Mouse (Mus musculus) heart, embryonic 13.5 days (tissue): ENCODE results near the gene Slc41a3. TPM values are rescaled to one million over a fixed set of nuclear protein-coding genes. Genes with fewer than 3 reads are reported as not detected.
"Not testable (repeated sequence)": the region's sequence is repeated elsewhere in the genome, so short reads cannot be mapped to it uniquely, and the experiment has no call there.

Experiments
- ATAC-seq: fragments of 200-750 bp; cut with Nextera tagmentation; 2 replicates; pipeline ENCODE4 v1.8.0; 2017; ENCODE audit warnings: moderate TSS enrichment; ENCODE audit not compliant: insufficient number of reproducible peaks, low FRiP score, low TSS enrichment; ENCODE audit errors: extremely low read depth
- H3K27ac ChIP-seq: fragments of 300-500 bp; sonication (generic); replicated peaks from 2 replicates; pipeline ENCODE4 v1.5.1; 2015; ENCODE audit warnings: moderate library complexity, mild to moderate bottlenecking, inconsistent platforms
- H3K27me3 ChIP-seq: fragments of 300-500 bp; sonication (generic); replicated peaks from 2 replicates; pipeline ENCODE4 v1.6.1; 2015; ENCODE audit warnings: mild to moderate bottlenecking, inconsistent platforms
- H3K36me3 ChIP-seq: fragments of 300-500 bp; sonication (generic); 2 replicates; pipeline ENCODE4 v1.6.1; 2015; ENCODE audit warnings: mild to moderate bottlenecking, inconsistent platforms
- H3K4me1 ChIP-seq: fragments of 300-500 bp; sonication (generic); 2 replicates; pipeline ENCODE4 v1.6.1; 2015; ENCODE audit warnings: inconsistent platforms
- H3K4me2 ChIP-seq: fragments of 300-500 bp; sonication (generic); 2 replicates; pipeline ENCODE4 v1.6.1; 2015; ENCODE audit warnings: inconsistent platforms, mild to moderate bottlenecking, moderate library complexity
- H3K4me3 ChIP-seq: fragments of 300-500 bp; sonication (generic); 2 replicates; pipeline ENCODE4 v1.5.1; 2015; ENCODE audit warnings: moderate library complexity, mild to moderate bottlenecking, inconsistent platforms
- H3K9ac ChIP-seq: fragments of 300-500 bp; sonication (generic); 2 replicates; pipeline ENCODE4 v1.6.1; 2015; ENCODE audit warnings: inconsistent platforms, mild to moderate bottlenecking, moderate library complexity
- H3K9me3 ChIP-seq: fragments of 300-500 bp; sonication (generic); 2 replicates; pipeline ENCODE4 v1.6.1; 2016; ENCODE audit warnings: inconsistent platforms
- WGBS: fragments of 180-500 bp; shearing (Covaris S2); methylation state at CpG from one replicate; pipeline ENCODE4 v1.1.7; 2015; ENCODE audit warnings: mixed read lengths; 5-methylcytosine and 5-hydroxymethylcytosine counted together
- polyA plus RNA-seq: library from polyadenylated mRNA; unstranded; fragments of >200 nt; fragmentation: Nextera tagmentation; extraction: Ambion mirVana; gene quantifications from 2 replicates; pipeline ENCODE4 v1.2.1, GENCODE M21; 2015

The Slc41a3 gene
- polyA plus RNA-seq, 1 experiment from 2014 or later = 12.1 TPM

DNA sequence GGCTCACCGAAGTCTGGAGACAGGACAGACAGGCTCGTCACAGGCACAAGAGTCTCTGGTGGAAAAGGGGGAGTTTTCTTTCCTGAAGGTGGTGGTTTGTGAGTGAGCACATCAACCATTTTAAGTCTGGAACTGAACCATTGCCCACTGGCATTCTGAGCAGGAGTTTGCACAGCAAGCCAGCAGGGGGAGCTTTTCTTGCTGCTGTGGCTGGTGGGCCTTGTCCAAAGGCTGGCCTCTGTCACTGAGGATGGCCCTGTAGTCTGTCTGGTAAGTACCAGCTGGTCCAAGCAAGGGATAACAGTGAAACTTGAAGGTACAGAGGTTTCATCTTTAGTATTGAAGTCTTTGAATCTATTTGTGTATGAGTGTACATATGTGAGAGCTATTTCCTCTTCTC, 49.2 kb downstream of the Slc41a3 start:
- WGBS = 43% methylated on average over 2 of the region's 2 CpGs
- no peak overlapping the region for H3K9ac ChIP-seq
- H3K27me3 ChIP-seq = no peaks in the 10 kb centered on the region
- 0 out of 2 replicates have a peak, but pooled peaks cover 6% of the 10 kb centered on the region for H3K4me1 ChIP-seq
- no peaks in the 10 kb centered on the region for H3K36me3 ChIP-seq
- H3K27ac ChIP-seq = no peak overlapping the region
- H3K4me3 ChIP-seq = no peak overlapping the region
- H3K9me3 ChIP-seq = no peaks in the 10 kb centered on the region
- ATAC-seq = no peak
- H3K4me2 ChIP-seq = no peak overlapping the region

DNA sequence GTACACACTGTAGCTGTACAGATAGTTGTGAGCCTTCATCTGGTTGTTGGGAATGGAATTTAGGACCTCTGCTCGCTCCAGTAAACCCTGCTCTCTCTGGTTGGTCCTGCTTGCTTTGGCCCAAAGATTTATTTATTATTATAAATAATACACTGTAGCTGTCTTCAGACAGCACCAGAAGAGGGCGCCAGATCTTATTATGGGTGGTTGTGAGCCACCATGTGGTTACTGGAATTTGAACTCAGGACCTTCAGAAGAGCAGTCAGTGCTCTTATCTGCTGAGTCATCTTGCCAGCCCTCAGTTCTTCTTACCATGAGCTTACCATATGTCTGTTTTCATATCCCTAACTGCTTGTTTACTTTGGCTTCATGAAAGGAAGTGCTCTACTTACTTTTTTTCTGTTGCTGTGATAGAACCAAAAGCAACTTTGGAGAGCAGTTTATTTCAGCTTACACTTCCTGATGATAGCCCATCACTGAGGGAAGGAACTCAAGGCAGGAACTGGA, 51.9 kb downstream of the Slc41a3 start:
- H3K4me3 ChIP-seq, H3K27ac ChIP-seq, H3K9ac ChIP-seq, H3K4me2 ChIP-seq, ATAC-seq, H3K9me3 ChIP-seq, H3K27me3 ChIP-seq: not testable (repeated sequence)
- peaks cover 13% of the 10 kb centered on the region for H3K36me3 ChIP-seq
- peaks cover 26% of the 10 kb centered on the region for H3K4me1 ChIP-seq
- 53% methylated on average over 2 of the region's 2 CpGs for WGBS

DNA sequence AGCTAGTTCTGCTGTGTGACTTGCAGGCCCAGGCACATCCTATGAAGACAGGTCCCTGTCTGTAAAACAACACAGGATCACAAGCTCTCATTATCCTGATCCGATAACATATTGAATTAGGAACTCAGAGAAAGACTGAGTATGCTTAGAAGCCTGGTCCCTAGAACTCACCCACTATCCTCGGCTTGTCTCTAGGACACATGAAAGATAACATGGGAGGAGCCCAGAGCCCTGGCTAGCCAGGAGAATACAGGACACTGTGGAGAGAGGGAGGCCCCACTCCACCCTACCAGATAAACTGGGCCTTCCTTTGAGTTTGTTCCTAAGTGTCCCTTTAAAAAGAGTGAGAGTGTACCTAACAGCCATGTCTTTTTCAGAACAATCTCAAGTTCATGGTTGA, 55.4 kb downstream of the Slc41a3 start:
- H3K4me1 ChIP-seq = peaks cover 34% of the 10 kb centered on the region
- no peaks in the 10 kb centered on the region for H3K27me3 ChIP-seq
- H3K9ac ChIP-seq = no peak overlapping the region; the same call in 1 of the 2 replicates
- no peaks in the 10 kb centered on the region for H3K9me3 ChIP-seq
- WGBS = 29% methylated on average over 2 of the region's 2 CpGs
- ATAC-seq = no peak
- no peak overlapping the region for H3K4me3 ChIP-seq
- H3K36me3 ChIP-seq = peaks cover 44% of the 10 kb centered on the region
- H3K4me2 ChIP-seq = no peak overlapping the region
- peak overlapping the region; percentile 61 for H3K27ac ChIP-seq

DNA sequence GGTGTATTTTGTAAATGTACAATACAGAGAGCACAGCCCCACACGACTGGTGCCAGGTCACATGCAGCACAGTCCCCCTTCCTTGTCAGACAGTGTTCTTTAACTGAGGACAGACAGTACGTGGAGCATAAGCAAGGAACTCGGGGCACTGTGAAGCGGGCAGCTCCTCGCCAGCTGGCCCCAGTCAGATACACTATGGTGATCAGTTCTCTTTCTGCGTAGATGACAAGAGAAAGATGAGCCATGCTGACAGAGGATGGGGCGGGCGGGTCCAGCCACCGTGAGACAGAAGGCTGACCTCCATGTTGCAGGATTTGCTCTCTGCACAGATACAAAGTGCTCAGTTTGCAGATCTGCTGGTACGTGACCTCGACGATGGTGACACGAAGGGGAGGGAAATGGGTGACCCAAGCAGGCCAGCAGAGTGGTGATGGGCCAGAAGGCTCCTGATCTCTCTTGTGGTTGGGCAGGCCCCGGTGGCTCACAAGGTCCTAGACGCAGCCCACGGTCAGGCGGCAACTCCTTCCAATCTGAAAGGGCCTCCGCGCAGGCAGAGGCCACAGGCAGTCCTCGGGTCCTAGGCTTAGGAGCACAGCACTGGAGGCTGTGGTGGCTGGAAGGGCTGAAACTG, 56.0 kb downstream of the Slc41a3 start:
- Histone ChIP-seq H3K36me3 (peaks cover 50% of the 10 kb centered on the region), H3K9me3 (no peaks in the 10 kb centered on the region), H3K4me2 (no peak overlapping the region), H3K4me3 (no peak overlapping the region), H3K9ac (peak overlapping the region; percentile 16; the same call in 1 of the 2 replicates), H3K27me3 (no peaks in the 10 kb centered on the region), H3K27ac (peak overlapping the region; percentile 61), H3K4me1 (peaks cover 34% of the 10 kb centered on the region)
- no peak for ATAC-seq
- 72% methylated on average over 20 of the region's 20 CpGs for WGBS

DNA sequence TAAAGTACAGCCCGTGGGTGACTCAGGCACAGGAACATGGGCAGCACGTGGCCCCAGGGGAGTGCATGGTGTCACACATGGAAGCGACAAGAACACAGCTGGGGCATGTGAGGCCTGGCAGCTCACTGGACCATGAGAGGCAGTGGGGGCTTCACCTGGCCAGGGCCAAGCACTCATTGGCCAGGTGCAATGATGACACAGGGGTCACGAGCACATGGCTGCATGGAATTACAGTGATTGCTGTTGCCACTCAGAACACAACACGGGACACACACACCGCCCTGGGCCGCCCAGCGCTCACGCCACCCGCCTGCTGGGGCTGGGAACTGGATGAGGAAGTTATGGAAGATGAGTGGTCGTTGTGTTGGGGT, 56.5 kb downstream of the Slc41a3 start:
- H3K27ac ChIP-seq = peak overlapping the region; percentile 61
- H3K36me3 ChIP-seq = peaks cover 55% of the 10 kb centered on the region
- H3K4me1 ChIP-seq = peaks cover 34% of the 10 kb centered on the region
- no peak for ATAC-seq
- WGBS = 79% methylated on average over 11 of the region's 11 CpGs
- no peaks in the 10 kb centered on the region for H3K27me3 ChIP-seq
- no peak overlapping the region for H3K4me3 ChIP-seq
- H3K4me2 ChIP-seq = no peak overlapping the region
- no peaks in the 10 kb centered on the region for H3K9me3 ChIP-seq
- H3K9ac ChIP-seq = no peak overlapping the region

DNA sequence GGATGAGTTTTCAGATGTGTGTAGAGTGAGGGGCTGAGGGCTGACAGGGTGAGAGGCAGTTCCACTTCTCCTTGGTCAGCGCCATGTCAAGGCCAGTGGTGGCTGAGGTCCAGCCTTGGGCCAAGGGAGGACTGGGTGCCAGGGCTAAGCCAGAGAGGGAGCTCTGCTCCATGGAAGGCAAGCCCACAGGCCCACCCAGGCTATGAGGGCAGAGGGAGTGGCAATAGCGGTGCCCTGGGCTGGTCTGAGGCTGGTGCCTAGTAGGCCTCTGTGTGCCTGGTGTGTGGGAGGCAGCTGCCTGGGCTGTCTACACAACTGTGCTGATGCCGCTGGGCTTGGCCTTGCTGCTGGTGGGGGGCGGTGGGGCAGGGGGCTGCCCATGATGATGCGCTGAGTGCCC, 57.6 kb downstream of the Slc41a3 start:
- H3K9me3 ChIP-seq = no peaks in the 10 kb centered on the region
- H3K27ac ChIP-seq = no peak overlapping the region
- no peak; the same call in 1 of the 2 replicates for ATAC-seq
- peaks cover 66% of the 10 kb centered on the region for H3K36me3 ChIP-seq
- H3K4me1 ChIP-seq = peaks cover 34% of the 10 kb centered on the region
- H3K9ac ChIP-seq = no peak overlapping the region
- 94% methylated on average over 5 of the region's 5 CpGs for WGBS
- no peaks in the 10 kb centered on the region for H3K27me3 ChIP-seq
- no peak overlapping the region for H3K4me2 ChIP-seq
- H3K4me3 ChIP-seq = no peak overlapping the region

DNA sequence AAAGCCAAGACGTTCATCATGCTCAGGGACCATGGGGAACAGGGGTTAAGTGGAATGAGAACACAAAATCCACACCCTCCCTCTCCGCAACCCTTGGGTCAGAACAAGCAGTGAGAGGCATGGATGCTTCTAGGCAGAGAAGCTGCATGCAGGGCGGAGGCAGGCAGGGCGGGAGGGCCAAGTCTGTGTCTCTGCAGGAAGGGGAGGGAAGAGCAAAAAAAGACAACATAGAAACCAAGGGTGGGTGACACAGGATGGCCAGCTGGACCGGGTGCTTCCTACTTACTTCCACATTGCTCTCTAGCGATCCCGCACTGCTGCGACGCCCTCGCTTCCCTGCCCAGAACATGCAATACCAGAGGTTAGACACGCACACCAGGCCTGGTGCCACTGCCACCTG, 59.2 kb downstream of the Slc41a3 start:
- Histone ChIP-seq H3K4me1 (peaks cover 34% of the 10 kb centered on the region), H3K36me3 (peaks cover 82% of the 10 kb centered on the region), H3K9ac (no peak overlapping the region), H3K27me3 (no peaks in the 10 kb centered on the region), H3K9me3 (no peaks in the 10 kb centered on the region), H3K4me2 (no peak overlapping the region), H3K27ac (peak overlapping the region; percentile 37), H3K4me3 (no peak overlapping the region)
- WGBS = 72% methylated on average over 11 of the region's 11 CpGs
- ATAC-seq = no peak

DNA sequence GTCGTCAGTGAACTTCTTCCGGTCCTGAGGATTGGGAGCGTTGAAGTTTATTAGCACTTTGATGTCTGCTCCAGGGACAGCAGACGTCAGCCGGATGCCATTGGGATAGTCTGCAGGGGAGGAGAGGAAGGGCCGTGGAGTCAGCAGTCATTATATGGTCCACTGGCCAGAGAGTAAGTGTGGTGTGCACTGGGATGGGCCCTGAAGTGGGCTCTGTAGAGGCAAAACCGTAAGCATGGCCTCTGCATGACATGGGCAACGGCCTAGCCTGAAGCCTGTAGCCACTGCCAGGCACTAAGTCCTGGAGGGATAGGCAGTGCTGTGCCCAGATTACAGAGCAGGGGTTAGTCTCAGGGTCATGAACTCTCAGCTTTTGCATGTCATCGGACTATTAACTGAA, 64.2 kb downstream of the Slc41a3 start:
- Histone ChIP-seq H3K27me3 (no peaks in the 10 kb centered on the region), H3K27ac (no peak overlapping the region), H3K4me3 (no peak overlapping the region), H3K9me3 (no peaks in the 10 kb centered on the region), H3K9ac (no peak overlapping the region), H3K4me2 (no peak overlapping the region), H3K4me1 (no peaks in the 10 kb centered on the region), H3K36me3 (peaks cover 100% of the 10 kb centered on the region)
- ATAC-seq = no peak
- WGBS = 87% methylated on average over 9 of the region's 9 CpGs

DNA sequence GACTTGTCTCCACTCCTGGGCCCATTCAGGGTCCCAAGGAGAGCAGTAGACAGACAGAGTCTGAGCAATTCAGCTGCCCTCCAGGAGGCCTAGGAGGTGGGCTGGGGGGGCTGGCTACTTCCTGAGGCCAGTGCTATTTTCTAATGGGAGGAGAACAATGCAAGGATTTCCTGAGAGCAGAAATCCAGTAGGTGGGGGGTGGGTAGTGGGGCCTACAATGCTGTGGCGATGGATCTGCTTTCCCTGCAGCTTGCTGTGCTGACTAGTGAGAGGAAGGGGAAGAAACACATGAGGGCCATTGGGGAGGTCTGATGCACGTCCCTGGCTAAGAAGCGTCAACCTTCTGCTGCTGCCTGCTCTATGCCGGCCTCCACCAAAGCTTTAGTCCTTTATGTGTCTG, 74.2 kb downstream of the Slc41a3 start:
- Histone ChIP-seq H3K27ac (peak overlapping the region; percentile 73), H3K9me3 (no peaks in the 10 kb centered on the region), H3K9ac (no peak overlapping the region), H3K4me1 (peaks cover 43% of the 10 kb centered on the region), H3K27me3 (no peaks in the 10 kb centered on the region), H3K4me2 (no peak overlapping the region), H3K36me3 (peaks cover 85% of the 10 kb centered on the region), H3K4me3 (no peak overlapping the region)
- ATAC-seq = no peak
- 67% methylated on average over 4 of the region's 4 CpGs for WGBS

DNA sequence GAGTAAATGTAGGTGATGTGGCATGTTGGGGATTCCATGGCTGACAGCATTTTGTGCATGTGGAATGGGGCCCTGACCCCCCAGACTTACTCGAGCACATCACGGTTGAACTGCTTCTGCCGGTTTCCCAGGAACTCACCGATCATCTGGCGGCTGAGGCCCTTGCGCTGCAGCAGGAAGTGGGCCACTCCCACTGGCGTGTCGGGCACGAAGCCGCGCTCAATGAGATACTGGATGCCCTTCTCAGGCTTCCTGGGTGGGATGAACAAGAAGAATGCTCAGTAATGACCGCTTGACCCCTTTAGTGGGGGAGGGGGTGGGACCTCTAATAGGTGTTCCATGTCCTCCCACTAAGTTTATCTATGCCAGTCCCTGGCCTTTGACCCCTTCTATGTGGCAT, 75.9 kb downstream of the Slc41a3 start:
- ATAC-seq = no peak
- Histone ChIP-seq H3K27ac (no peak overlapping the region), H3K4me1 (peaks cover 59% of the 10 kb centered on the region), H3K4me3 (no peak overlapping the region), H3K9ac (no peak overlapping the region), H3K36me3 (peaks cover 85% of the 10 kb centered on the region), H3K9me3 (no peaks in the 10 kb centered on the region), H3K4me2 (no peak overlapping the region), H3K27me3 (no peaks in the 10 kb centered on the region)
- WGBS = 83% methylated on average over 12 of the region's 12 CpGs

DNA sequence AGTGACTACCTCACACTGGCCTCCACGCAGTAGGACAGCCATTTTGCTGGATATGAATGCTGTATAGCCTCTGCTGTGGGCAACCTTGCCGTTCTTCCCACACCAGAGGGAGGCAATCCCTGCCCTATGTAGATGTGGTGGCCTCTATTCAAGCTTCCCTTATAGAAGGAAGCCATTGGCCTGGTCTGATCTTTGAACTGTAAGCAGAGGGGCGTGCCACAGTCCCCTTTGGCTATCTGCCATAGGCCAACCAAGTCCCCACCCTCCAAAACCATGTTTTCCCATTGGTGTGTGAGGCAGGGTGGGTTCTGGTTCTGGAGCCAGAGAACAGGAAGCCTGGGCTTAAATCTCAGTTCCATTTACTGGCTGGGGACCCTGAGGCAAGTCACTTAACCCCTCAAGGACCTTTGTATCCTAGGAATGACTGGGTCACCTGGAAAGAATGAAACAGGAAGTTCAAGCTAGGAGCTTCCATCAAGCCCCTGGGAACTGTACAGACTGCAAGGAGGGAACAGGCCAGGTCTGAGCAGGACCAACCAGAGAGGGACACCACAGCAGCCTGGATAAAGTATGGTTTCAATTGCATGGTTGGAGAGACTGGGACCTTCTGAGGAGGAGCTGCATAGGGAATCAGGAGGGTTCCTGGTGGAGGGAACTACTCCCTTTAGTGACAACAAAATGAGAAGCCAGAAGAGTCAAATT, 79.5 kb downstream of the Slc41a3 start:
- Histone ChIP-seq H3K4me3 (no peak overlapping the region), H3K27me3 (no peaks in the 10 kb centered on the region), H3K4me1 (peaks cover 87% of the 10 kb centered on the region), H3K9ac (0 out of 2 replicates have a peak overlapping the region, but pooled peaks have one; percentile 26), H3K27ac (peak overlapping the region; percentile 37; the same call in 1 of the 2 replicates), H3K36me3 (peaks cover 83% of the 10 kb centered on the region), H3K4me2 (no peak overlapping the region), H3K9me3 (no peaks in the 10 kb centered on the region)
- no peak for ATAC-seq
- 75% methylated on average over 3 of the region's 3 CpGs for WGBS

DNA sequence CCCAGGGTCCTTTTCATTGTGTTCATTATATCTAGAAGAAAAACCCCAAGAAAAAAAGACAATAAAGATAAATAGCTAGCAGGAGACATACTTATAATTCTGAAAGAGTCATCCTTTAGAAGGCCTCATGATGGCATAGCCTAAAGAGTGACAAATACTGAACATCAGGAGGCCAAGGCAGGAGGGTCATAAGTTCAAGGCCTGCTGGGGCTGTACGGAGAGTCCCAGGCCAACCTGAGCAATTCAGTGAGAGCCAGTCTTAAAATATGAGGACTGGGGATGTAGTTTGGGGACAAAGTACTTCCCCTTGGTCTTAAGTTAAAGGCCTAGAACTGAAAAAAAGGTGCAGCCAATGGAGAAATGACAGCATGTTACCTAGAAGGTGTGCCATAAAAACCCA, 82.3 kb downstream of the Slc41a3 start:
- H3K4me3 ChIP-seq = no peak overlapping the region
- peaks cover 91% of the 10 kb centered on the region for H3K36me3 ChIP-seq
- no peaks in the 10 kb centered on the region for H3K27me3 ChIP-seq
- no peak overlapping the region for H3K27ac ChIP-seq
- H3K4me1 ChIP-seq = peaks cover 85% of the 10 kb centered on the region
- H3K9me3 ChIP-seq = no peaks in the 10 kb centered on the region
- 87% methylated on average over 1 of the region's 1 CpGs for WGBS
- no peak overlapping the region for H3K9ac ChIP-seq
- no peak for ATAC-seq
- no peak overlapping the region for H3K4me2 ChIP-seq
